Mouse (Mus musculus) ovary, postnatal 10 days (tissue): ENCODE data around the gene Ppp2r2d.

Source experiments
- DNase-seq: peaks from one replicate; pipeline ENCODE4 v3.0.0; 2022; ENCODE audit warnings: low spot score

Ppp2r2d gene

GRCm38 (mm10) chr7:138856670-138857069 is 10.8 kb downstream of the Ppp2r2d start:
- no peak for DNase-seq

- DNase-seq, result no peak
Measured at GRCm38 (mm10) chr7:138863950-138864572, 18.2 kb downstream of the Ppp2r2d start.

- DNase-seq, result no peak
Measured at GRCm38 (mm10) chr7:138864776-138865175, 18.9 kb downstream of the Ppp2r2d start.

DNA sequence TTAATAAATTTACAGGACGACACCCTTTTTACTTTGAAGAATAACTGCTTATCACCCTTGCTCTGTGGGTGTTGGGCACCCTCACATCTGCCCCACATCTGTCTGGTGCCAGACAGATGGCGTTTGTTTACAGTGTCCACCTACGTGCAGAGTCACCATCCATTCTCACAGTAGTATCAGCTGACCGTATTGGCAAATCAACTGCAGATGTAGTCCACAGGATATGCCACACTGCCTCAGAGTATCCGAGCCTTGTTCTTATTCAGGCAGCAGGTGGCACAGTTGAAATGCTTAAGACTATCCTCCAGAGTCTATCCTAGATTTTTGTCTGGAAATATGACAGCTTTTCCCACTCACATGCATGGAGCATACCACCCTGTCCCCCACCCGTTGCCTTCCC is 21.4 kb downstream of the Ppp2r2d start:
- DNase-seq, result no peak

DNA sequence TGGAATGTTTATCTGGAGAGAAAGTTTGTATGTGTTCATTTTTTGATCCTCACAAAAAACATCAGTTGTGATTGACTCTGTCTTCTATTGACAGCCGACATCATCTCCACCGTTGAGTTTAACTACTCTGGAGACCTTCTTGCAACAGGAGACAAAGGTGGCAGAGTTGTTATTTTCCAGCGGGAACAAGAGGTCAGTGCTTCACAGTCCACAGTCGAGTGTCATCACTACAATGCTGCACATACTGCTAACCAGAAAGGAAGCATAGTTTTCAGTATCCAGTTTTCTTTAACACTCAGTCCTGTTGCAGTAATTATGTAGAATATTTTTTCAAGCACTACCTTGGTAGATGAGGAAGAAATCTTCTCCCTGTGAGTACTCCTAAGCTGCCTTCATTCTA is 22.4 kb downstream of the Ppp2r2d start:
- no peak for DNase-seq

DNA sequence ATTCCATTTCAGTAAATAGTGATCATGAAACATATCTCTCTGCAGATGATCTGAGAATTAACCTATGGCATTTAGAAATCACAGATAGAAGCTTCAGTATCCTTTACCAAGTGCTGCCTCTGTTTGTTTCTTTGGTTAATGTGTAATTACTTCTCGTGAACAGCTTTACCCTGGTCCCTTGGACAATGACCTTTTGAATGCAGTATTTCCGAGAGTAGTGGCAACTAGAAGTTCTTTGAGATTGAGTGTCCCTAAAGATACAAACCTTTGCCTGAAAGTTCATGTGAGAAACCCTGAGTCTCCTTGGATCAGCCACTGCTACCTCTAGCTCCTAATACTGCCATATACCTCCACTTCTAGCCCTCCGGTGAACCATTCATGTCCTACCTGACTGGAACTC is 27.1 kb downstream of the Ppp2r2d start:
- DNase-seq, result no peak

DNA sequence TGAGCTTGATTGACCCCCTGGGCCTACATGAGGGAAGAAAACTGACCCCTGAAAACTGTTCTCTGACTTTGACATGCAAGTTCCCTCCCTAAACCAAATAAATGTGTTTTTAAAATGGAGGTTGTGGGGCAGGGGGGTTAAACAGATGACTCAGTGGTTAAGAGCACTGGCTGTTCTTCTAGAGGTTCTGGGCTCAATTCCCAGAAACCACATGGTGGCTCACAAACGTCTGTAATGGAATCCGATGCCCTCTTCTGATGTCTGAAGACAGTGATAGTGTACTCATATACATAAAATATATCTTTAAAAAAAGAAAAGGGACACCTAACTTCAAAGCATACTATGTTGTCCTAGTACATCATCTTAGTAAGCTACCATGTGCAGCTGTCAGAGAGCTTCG is 29.2 kb downstream of the Ppp2r2d start:
- no peak for DNase-seq

GRCm38 (mm10) chr7:138883724-138884123 is 37.8 kb downstream of the Ppp2r2d start:
- DNase-seq, result no peak

DNA sequence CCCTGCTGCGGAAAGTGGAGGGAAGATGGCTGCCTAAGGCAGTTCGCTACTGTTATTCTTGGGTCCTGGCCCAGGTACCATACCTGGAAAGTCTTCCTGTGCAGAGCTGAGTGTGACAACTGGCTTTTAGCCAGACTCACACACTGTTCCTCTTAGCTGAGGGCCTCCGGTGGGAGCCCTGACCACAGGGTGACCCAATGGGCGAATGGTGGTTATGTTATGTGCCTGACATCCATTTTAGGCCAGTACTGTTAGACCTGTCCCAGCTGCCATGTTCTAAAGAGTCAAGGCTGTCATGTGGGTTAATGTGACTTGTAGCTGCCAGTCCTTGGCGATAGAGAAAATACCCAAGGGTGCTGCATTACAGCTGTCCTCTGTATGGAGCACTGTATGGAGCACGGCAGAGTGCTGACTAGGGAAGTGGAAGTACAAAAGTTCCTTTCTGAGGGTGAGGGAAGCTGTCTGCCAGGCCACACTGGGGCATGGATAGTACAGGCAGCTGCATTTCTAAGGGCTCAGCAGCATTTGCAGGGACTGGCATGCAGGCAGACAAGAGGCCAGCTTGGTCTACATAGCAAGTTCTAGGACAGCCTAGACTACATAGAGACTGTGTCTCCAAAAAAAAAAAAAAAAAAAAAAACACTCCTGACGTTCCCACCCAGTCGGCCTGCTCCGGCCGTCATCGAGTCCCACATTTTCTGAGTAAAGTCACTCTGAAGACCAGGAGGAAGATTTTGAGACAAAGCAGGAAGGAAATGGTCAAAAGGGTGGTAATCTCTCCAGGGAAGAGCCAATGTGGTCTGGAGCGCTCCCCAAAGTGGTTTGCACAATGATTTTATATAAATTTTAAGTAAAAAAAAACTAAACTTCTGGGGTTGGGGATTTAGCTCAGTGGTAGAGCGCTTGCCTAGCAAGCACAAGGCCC is 39.7 kb downstream of the Ppp2r2d start:
- no peak for DNase-seq

DNA sequence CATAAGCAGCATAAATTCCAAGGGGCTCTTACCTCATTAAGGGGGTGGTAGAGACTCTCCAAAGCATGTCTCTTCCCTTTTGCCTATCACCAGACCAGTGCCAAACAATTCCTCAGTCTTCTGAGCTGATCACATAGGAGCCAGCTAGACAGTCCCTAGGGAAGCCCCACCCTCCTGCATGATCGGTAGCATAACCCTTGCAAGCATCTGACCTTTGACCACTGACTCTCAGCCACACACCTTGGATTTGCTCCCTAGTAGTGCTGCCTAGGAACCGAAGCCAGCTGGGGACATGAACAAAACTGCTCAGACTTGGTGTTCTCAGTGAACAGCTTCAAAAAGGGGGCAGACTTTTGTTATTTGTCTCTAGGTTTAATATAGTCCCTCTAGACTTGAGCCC is 52.2 kb downstream of the Ppp2r2d start:
- DNase-seq, result no peak

GRCm38 (mm10) chr7:138898743-138899142 is 52.9 kb downstream of the Ppp2r2d start:
- DNase-seq, result no peak

- DNase-seq, result no peak
Measured at GRCm38 (mm10) chr7:138903886-138904435, 58.1 kb downstream of the Ppp2r2d start.

- DNase-seq, result no peak
Measured at GRCm38 (mm10) chr7:138906441-138906840, 60.6 kb downstream of the Ppp2r2d start.

DNA sequence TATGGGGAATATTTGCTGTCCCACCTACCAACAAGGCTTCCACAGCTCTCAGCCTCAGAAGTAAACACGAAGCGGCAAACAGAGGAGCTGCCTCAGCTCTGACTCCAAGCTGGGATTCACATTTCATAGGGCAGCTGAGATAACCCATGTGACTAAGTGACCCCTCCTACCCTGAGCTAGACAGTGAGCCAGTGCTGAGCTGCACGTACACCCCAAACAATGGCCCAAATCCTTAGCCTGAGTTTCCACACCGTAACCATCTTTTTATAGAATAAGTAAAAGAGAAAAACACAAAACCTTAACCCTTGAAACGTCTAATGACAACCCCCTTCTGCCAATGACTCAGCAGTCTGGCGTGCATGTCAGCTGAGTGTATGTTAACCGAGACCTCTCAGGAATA is 61.2 kb downstream of the Ppp2r2d start:
- no peak for DNase-seq

DNA sequence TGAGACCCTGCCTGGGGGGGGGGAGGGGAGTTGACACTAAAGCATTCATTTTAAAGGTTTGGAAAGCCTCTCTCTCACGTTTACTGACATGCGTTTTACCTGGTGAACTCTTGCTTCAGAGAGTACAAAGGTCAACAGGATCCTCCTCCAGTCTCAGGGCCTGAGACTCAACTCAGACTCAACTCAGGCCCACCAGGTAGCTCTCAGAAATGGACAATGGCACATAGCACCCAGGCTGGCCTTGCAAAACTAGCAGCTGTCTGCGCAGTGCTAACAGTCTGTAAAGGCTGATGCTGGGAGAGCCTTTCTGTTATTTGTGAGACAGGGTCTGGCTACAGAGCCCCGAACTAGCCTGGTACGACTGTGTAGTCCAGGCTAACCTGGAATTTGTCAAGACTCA is 62.1 kb downstream of the Ppp2r2d start:
- no peak for DNase-seq

DNA sequence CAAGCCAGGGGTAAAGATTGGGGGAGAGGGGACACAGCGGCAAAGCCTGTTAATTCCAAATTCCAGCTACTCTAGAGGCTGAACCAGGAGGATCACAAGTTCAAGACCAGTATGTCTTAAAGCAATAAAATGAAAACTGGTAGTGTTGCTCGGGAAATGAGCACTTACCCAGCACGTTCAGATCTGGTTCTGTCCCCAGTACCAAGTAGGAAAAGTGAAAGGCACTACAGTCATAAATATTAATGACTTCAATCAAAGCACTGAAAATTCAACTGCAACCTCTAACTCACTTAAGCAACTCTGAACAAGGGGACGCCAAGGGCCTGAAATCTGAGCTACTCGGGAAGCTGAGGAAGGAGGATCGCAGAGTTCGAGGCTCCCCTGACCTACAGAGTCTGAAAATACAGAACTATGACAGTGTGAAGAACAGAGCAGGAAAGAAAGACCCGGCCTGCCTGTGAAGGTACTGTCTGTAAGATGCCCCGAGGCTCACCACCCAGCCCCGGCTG is 62.9 kb downstream of the Ppp2r2d start:
- no peak for DNase-seq

DNA sequence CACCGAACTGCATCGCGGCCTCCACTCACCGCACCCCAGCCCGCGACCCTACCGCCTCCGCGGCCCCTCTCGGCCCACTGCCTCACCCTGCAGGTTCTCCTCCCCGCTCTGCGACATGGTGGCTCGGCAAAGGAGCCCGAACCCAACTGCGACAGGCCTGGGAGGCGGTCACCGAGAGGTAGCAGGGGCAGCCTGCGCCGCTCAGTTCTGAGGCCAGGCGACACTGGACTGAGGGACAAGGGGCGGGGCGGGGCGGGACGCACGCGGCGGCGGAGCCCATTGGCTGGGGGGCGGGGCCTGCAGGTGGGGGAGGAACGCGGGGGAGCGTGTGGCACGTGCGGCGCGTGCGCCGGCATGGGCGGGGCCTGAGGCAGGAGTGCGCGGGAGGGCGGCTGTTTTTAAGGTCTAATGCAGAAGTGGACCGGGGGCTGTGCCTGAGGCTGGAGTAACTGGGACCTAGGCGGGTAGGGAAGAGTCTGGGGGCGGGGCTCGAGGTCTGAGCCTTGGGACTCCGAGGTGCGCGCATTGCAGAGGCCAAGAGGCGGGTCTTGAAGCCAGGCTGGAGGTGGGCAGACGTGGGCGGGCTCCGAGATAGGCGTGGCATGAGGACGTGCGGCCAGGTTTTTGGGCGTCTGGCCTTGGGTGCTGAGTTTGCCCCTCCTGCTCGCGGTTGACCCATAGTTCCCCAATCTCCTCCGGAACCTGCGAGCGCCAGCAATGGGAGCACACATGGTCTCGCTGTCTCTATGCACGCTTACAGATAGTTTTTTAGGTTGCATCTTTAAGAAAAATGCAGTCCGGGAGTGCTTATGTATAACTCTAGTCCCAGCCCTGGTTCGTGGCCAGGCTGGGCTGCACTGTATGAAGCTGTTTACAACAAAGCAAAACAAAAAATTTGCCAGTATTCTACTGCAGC is 63.7 kb downstream of the Ppp2r2d start, which contains the start of gene Bnip3:
Gene Bnip3, minus strand, starts transcription at position 243 of the 916 bp plus-strand sequence.
- DNase-seq, result peak; percentile 80

DNA sequence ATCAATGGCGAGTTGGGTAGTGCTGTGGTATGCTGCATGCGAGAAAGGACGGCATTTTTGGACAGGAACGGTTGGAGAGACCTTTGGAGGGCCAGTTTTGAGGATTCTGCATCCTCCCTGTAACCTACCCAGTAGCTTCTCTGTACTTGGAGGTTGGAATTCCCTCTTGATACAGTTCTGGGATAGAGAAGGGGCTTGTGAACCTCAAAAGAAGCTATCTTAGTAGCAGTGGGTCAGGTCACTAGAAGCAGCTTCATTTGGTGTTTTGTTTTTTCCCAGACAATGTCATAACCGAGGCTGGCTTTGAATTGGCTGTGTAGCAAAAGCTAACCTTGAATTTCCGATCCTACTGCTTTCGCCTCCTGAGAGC is 64.3 kb downstream of the Ppp2r2d start:
- no peak for DNase-seq

DNA sequence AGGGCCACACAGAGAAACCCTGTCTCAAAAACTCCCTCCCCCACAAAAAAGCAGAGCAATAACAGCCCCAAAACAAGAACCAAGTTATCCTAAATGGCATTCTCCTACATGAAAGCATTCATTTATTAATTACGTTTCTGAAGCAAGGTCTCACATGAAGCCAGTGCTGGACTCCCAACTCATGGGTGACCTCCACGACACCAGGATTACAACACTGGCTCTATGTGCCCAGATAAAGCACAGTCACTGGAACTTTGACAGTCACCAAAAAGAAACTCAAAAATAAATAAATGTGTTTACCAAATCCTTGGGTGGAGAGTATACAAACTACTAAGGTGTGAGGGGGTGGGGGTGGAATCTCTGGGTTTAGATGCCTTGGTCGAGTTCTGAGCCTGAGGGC is 67.7 kb downstream of the Ppp2r2d start:
- DNase-seq, result no peak

- DNase-seq, result peak; percentile 53
Measured at GRCm38 (mm10) chr7:138919156-138919944, 73.5 kb downstream of the Ppp2r2d start.

- DNase-seq, result no peak
Measured at GRCm38 (mm10) chr7:138921611-138922010, 75.7 kb downstream of the Ppp2r2d start.
